8 mouse cellular contexts compared by ENCODE assay signal in the genomic region with DNA sequence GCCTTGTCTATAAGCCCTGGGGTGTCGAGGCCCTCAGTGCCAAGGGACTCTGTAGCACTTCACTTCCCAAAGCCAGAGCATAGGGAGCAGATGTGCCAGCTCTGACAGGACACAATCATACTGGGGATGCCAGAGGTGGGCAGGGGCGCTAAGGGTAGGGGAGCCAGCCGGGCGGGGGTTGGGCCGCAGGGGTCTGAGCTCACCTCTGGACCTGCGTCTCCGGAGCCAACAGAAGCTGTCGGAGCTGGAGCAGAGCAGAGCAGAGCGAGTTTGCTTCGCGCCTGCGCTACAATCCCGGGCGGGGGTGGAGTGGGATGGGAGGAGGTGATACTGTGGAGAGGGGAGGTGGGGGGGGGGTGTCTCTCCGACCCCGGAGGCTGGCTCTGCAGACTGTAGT. TPM values are rescaled to one million over a fixed set of nuclear protein-coding genes. Genes with fewer than 3 reads are reported as not detected.
A peak's percentile ranks its signal among the peaks of the same experiment; 100 is the strongest.
DNase-seq lines count a peak whose midpoint lies in the region; ATAC-seq lines count a peak whose summit lies in the region.

A gene (minus strand): TSS at position 294 of the 397 bp plus-strand sequence.

- no peaks in the 10 kb centered on the region for H3K4me1 ChIP-seq in liver, embryonic 11.5 days (replicated peaks; ENCODE audit: control insufficient read depth, insufficient read depth, low read length)
- peaks cover 16% of the 10 kb centered on the region for H3K4me1 ChIP-seq in forebrain, embryonic 14.5 days (ENCODE audit: control insufficient read depth, insufficient read depth, low read length)

- peak within 1 kb of the TSS; percentile 25 for H3K4me2 ChIP-seq in liver, embryonic 11.5 days
- peak within 1 kb of the TSS; percentile 48 for H3K4me2 ChIP-seq in forebrain, embryonic 14.5 days (ENCODE audit: low read length)

- peaks cover 40% of the 10 kb centered on the region for H3K27me3 ChIP-seq in liver, embryonic 11.5 days (replicated peaks; ENCODE audit: control insufficient read depth, insufficient read depth, low read length)
- no peaks in the 10 kb centered on the region for H3K27me3 ChIP-seq in forebrain, embryonic 14.5 days (replicated peaks; ENCODE audit: control insufficient read depth, insufficient read depth, low read length)

- H3K4me3 ChIP-seq in liver, embryonic 11.5 days (ENCODE audit: low read depth, low read length), result no peak within 1 kb of the TSS
- H3K4me3 ChIP-seq in forebrain, embryonic 14.5 days (ENCODE audit: low read depth, low read length), result peak within 1 kb of the TSS; percentile 24

- no peak within 1 kb of the TSS for H3K9ac ChIP-seq in liver, embryonic 11.5 days (ENCODE audit: low read depth, low read length)
- peak within 1 kb of the TSS; percentile 56 for H3K9ac ChIP-seq in forebrain, embryonic 14.5 days (ENCODE audit: low read length)

- no peaks in the 10 kb centered on the region for H3K9me3 ChIP-seq in liver, embryonic 11.5 days (ENCODE audit: control insufficient read depth, low read length)
- H3K9me3 ChIP-seq in forebrain, embryonic 14.5 days (replicated peaks; ENCODE audit: control insufficient read depth, low read length), result no peaks in the 10 kb centered on the region

- WGBS in liver, embryonic 11.5 days, result 3% methylated on average over 16 of the region's 16 CpGs
- WGBS in forebrain, embryonic 14.5 days, result 3% methylated on average over 16 of the region's 16 CpGs

- no peak within 1 kb of the TSS for H3K27ac ChIP-seq in liver, embryonic 11.5 days (ENCODE audit: low read depth, low read length)
- H3K27ac ChIP-seq in forebrain, embryonic 14.5 days (ENCODE audit: low read depth, low read length), result peak within 1 kb of the TSS; percentile 89

- intact Hi-C loops in left cerebral cortex, postnatal 10 days (cut with DNase I), result no loop called here

- ATAC-seq in liver, embryonic 11.5 days (replicated peaks; ENCODE audit: low FRiP score), result no peak
- ATAC-seq in forebrain, embryonic 14.5 days, result peak; percentile 65

- DNase-seq in liver, embryonic 11.5 days (ENCODE audit: low spot score), result no peak
- no peak for DNase-seq in liver
- DNase-seq in forebrain, embryonic 14.5 days (ENCODE audit: low spot score), result peak; percentile 69
- peak in 1 of 2 experiments; percentile 56 for DNase-seq in left cerebral cortex, postnatal 10 days (ENCODE audit: extremely low spot score in 1 of 2, low spot score in 2 of 2)
- peak; percentile 62 to 73 for DNase-seq in right cerebral cortex, adult 2 months (ENCODE audit: low spot score in 2 of 2)
- no peak for DNase-seq in B cell, adult 2 months
- no peak for DNase-seq in urinary bladder, postnatal 10 days (ENCODE audit: low spot score)
- DNase-seq in kidney, postnatal 36 days, result no peak

- H3K36me3 ChIP-seq in liver, embryonic 11.5 days (ENCODE audit: control insufficient read depth, insufficient read depth, low read length), result no peaks in the 10 kb centered on the region
- no peaks in the 10 kb centered on the region for H3K36me3 ChIP-seq in forebrain, embryonic 14.5 days (ENCODE audit: control insufficient read depth, insufficient read depth, low read length)

RNA-seq across cellular contexts. Expression of the gene that starts here (rescaled TPM):
- polyA plus RNA-seq in liver, embryonic 11.5 days (2014; fragmentation: Nextera tagmentation; extraction: Ambion mirVana), result 0.45 and 0.49 TPM in 2 replicates
- 18.9 and 21.8 TPM in 2 replicates for polyA plus RNA-seq in forebrain, embryonic 14.5 days (2014; fragmentation: Nextera tagmentation; extraction: Ambion mirVana)
- 10 to 100 TPM; 37.5 to 53.4 TPM for total RNA-seq in left cerebral cortex, postnatal 10 days (2021)

Comparison
In these comparisons a context has a peak if more than half of its experiments do, and no peak if none do; other contexts are left out.
1. RNA of the gene that starts here (polyA plus RNA-seq): 18.9 to 21.8 TPM in forebrain, embryonic 14.5 days; 0.45 to 0.49 TPM in liver, embryonic 11.5 days; every median in the first group is over 10 times any median in the second.
2. DNase-seq: peak in forebrain, embryonic 14.5 days (single experiment) and right cerebral cortex, adult 2 months (2 of 2); none in liver, embryonic 11.5 days (single experiment), liver (single experiment), B cell, adult 2 months (0 of 2), urinary bladder, postnatal 10 days (single experiment) and kidney, postnatal 36 days (0 of 2).